Mouse (Mus musculus) adipocyte (in vitro differentiated cells): ENCODE results near the gene Pde4d.
A peak's percentile ranks its signal among the peaks of the same experiment; 100 is the strongest.

Experiments used
- DNase-seq: peaks from one replicate; pipeline ENCODE4 v3.0.0-alpha.2; 2016; ENCODE audit warnings: low spot score

Pde4d gene

GRCm38 (mm10) chr13:109694293-109694692, 1244.5 kb downstream of the Pde4d start:
- DNase-seq = no peak

- no peak for DNase-seq
Measured at GRCm38 (mm10) chr13:109695098-109695497, 1245.3 kb downstream of the Pde4d start.

GRCm38 (mm10) chr13:109706141-109706540, 1256.4 kb downstream of the Pde4d start:
- DNase-seq = no peak

GRCm38 (mm10) chr13:109706579-109706978, 1256.8 kb downstream of the Pde4d start:
- no peak for DNase-seq

- DNase-seq = no peak
Measured at GRCm38 (mm10) chr13:109707154-109707553, 1257.4 kb downstream of the Pde4d start.

- no peak for DNase-seq
Measured at GRCm38 (mm10) chr13:109708326-109708725, 1258.6 kb downstream of the Pde4d start.

- peak; percentile 58 for DNase-seq
Measured at GRCm38 (mm10) chr13:109714581-109714980, 1264.8 kb downstream of the Pde4d start.

GRCm38 (mm10) chr13:109715321-109715720, 1265.6 kb downstream of the Pde4d start:
- DNase-seq = no peak

- peak; percentile 72 for DNase-seq
Measured at GRCm38 (mm10) chr13:109720127-109720713, 1270.5 kb downstream of the Pde4d start.

GRCm38 (mm10) chr13:109722237-109723119, 1272.7 kb downstream of the Pde4d start:
- DNase-seq = peak; percentile 57

GRCm38 (mm10) chr13:109727346-109727745, 1277.6 kb downstream of the Pde4d start:
- no peak for DNase-seq

- DNase-seq = no peak
Measured at GRCm38 (mm10) chr13:109729612-109730011, 1279.9 kb downstream of the Pde4d start.

GRCm38 (mm10) chr13:109732655-109733376, 1283.1 kb downstream of the Pde4d start:
- DNase-seq = no peak

- peak; percentile 68 for DNase-seq
Measured at GRCm38 (mm10) chr13:109736290-109737078, 1286.7 kb downstream of the Pde4d start.

GRCm38 (mm10) chr13:109746492-109746891, 1296.7 kb downstream of the Pde4d start:
- no peak for DNase-seq

GRCm38 (mm10) chr13:109752236-109752863, 1302.6 kb downstream of the Pde4d start:
- DNase-seq = peak; percentile 28

- DNase-seq = no peak
Measured at GRCm38 (mm10) chr13:109756854-109757253, 1307.1 kb downstream of the Pde4d start.

GRCm38 (mm10) chr13:109759201-109759600, 1309.5 kb downstream of the Pde4d start:
- DNase-seq = peak; percentile 68

GRCm38 (mm10) chr13:109761081-109761480, 1311.3 kb downstream of the Pde4d start:
- DNase-seq = no peak

GRCm38 (mm10) chr13:109774791-109775190, 1325.0 kb downstream of the Pde4d start:
- no peak for DNase-seq

- DNase-seq = no peak
Measured at GRCm38 (mm10) chr13:109775197-109775596, 1325.4 kb downstream of the Pde4d start.
